Mouse (Mus musculus): ENCODE results near the gene Ano7. TPM values are rescaled to one million over a fixed set of nuclear protein-coding genes. Genes with fewer than 3 reads are reported as not detected.
A peak's percentile ranks its signal among the peaks of the same experiment; 100 is the strongest.

Gene Ano7
- polyA plus RNA-seq (2016; fragmentation: Nextera tagmentation; extraction: Ambion mirVana): 0.51 and 0.87 TPM in 2 replicates

DNA sequence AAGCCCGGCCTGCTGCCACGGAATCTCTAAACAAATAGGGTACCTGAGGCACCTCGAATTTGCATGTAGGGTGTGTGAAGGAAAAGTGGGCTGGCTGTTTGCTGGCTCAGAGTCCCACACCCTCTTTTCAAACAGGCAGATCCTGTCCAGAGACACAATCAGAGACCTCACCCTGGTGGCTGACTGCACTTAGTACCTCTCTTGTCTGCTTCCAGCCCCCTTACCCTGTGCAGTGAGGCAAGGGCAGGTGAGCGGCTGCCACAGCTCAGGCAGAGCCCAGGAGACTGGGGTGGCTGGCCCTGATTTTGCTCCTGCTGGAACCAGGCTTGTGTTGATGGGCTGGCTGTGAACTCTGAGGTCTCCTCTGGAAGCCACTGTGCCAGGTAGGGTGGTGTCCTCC lies at the start of gene Ano7:
Gene Ano7, plus strand, starts transcription at position 266 of the 400 bp plus-strand sequence.
- Histone ChIP-seq H3K27ac (0 out of 2 replicates have a peak within 1 kb of the TSS, but pooled peaks have one; percentile 5), H3K4me1 (replicated peaks) (0 out of 2 replicates have a peak, but pooled peaks cover 5% of the 10 kb centered on the region), H3K36me3 (no peaks in the 10 kb centered on the region), H3K4me2 (no peak within 1 kb of the TSS), H3K27me3 (no peaks in the 10 kb centered on the region), H3K9me3 (no peaks in the 10 kb centered on the region), H3K9ac (replicated peaks) (no peak within 1 kb of the TSS), H3K4me3 (replicated peaks) (no peak within 1 kb of the TSS)
- WGBS: 65% methylated on average over 4 of the region's 4 CpGs
- no peak for ATAC-seq (ENCODE audit: insufficient number of reproducible peaks, insufficient read depth, low FRiP score, low TSS enrichment, low read depth)

DNA sequence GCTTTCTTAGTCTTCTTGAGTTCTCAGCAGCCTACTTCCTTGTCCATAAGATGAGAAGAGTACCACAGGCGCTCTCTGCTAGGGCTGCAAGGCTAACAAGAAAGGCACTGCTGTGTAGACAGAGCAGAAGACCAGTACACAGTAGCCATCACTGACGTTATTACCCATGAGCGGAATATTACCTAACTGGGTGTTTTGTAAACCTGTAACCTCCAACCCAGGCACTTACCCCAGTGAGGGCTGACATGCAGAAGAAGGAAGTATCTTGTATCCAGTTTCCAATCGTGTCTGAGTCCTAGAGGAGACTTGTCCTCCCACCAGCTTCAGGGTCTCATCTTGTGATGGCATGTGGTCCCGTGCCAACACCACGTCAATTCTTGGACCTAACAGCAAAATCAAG lies 49.8 kb upstream of the Ano7 start:
- H3K27me3 ChIP-seq: no peaks in the 10 kb centered on the region
- no peak for ATAC-seq (ENCODE audit: insufficient number of reproducible peaks, insufficient read depth, low FRiP score, low TSS enrichment, low read depth)
- no peaks in the 10 kb centered on the region for H3K9me3 ChIP-seq
- no peaks in the 10 kb centered on the region for H3K4me1 ChIP-seq (replicated peaks)
- WGBS: 90% methylated on average over 6 of the region's 6 CpGs
- H3K36me3 ChIP-seq: peaks cover 87% of the 10 kb centered on the region
- no peak overlapping the region for H3K4me2 ChIP-seq
- H3K4me3 ChIP-seq (replicated peaks): no peak overlapping the region
- no peak overlapping the region for H3K27ac ChIP-seq
- H3K9ac ChIP-seq (replicated peaks): no peak overlapping the region

DNA sequence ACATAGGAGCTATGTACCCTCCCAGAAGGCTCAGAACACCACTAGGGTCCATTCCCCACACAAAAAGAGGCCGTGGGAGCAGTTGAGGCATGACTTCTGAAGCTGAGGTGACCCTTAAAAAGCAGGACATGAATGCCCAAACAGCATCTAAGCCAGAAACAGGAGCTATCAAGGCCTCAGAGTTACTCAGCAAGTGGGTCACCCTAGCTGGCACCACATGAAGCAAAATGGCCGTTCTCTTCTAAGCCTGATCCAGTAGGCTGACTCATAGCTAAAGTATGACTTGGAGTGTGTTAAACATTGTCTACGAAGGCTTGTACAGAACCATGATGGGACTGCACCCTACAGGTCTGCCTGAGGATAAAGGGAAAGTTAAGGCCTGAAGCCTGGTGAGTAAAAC lies 47.3 kb upstream of the Ano7 start:
- H3K9me3 ChIP-seq: no peaks in the 10 kb centered on the region
- 90% methylated on average over 3 of the region's 3 CpGs for WGBS
- no peak for ATAC-seq (ENCODE audit: insufficient number of reproducible peaks, insufficient read depth, low FRiP score, low TSS enrichment, low read depth)
- no peak overlapping the region for H3K4me2 ChIP-seq
- no peak overlapping the region for H3K4me3 ChIP-seq (replicated peaks)
- no peak overlapping the region for H3K9ac ChIP-seq (replicated peaks)
- H3K27me3 ChIP-seq: no peaks in the 10 kb centered on the region
- H3K36me3 ChIP-seq: peaks cover 85% of the 10 kb centered on the region
- H3K4me1 ChIP-seq (replicated peaks): no peaks in the 10 kb centered on the region
- no peak overlapping the region for H3K27ac ChIP-seq

DNA sequence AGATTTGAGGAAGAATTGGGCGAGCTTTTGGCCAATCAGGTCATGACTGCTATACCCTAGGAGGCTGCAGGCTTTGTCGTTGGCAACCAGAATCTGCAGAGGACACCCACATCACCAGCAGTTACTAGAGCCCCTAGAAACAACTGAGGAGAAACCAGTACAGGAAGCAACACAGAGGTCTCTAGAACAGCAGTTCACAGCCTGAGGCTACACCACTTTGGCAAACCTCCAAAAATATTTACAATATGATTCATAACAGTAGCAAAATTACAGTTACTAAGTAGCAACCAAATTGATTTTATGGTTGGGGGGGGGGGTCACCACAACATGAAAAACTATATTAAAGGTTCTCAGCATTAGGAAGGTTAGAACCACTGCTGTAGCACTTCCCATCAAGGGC lies 39.1 kb upstream of the Ano7 start:
- Histone ChIP-seq H3K36me3 (peaks cover 68% of the 10 kb centered on the region), H3K9ac (replicated peaks) (no peak overlapping the region), H3K27me3 (no peaks in the 10 kb centered on the region), H3K4me2 (no peak overlapping the region), H3K4me3 (replicated peaks) (no peak overlapping the region), H3K4me1 (replicated peaks) (no peaks in the 10 kb centered on the region), H3K9me3 (no peaks in the 10 kb centered on the region), H3K27ac (no peak overlapping the region)
- no peak for ATAC-seq (ENCODE audit: insufficient number of reproducible peaks, insufficient read depth, low FRiP score, low TSS enrichment, low read depth)
- WGBS: 82% methylated on average over 2 of the region's 2 CpGs

DNA sequence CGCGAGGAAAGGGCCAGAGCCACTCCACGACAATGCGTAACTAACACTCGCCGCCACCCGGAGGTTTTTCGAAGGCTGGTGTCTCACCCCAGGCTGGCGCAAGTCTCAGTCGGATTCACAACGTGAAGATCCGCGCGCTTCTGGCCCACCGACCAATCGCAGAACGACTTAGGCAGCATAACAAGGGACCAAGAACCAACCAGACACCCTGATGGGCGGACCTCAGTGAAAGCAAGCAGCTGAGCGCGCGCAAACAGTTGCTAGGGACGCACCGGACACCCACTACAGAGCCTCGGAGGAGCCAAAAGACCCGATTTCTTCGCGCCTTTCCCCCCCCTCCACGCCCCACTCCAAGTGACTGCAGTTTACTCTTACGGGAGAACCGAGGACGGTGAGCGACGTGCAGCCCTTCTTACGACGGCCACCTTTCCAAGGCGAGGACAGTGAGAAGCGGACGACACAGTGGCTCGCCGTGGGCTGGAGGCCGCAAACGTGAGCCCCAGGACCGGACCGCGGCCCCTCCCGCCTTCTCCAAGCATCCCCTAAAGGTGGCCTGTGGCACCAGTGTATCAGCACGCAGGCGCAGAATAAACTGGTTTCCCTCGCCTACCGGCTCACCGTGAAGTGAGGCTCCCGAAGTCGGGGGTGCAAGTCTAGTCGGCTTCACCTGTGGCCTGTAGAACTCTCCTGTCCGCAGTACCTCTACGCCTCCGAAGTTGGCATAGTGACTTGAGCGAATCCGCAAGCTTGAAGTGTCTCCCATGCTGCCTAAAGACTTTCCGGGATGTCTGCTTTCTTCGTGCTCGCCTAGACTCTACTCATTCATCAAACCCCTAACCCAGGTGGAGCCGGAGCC lies 30.9 kb upstream of the Ano7 start, which contains the start of the genes Ppp1r7 and Pask:
Gene Ppp1r7, plus strand, starts transcription at position 207 of the 856 bp plus-strand sequence.
Gene Pask, minus strand, starts transcription at position 835 of the 856 bp plus-strand sequence.
- Histone ChIP-seq H3K27me3 (no peaks in the 10 kb centered on the region), H3K4me2 (peak within 1 kb of the TSS; percentile 78), H3K4me3 (replicated peaks) (peak within 1 kb of the TSS; percentile 93), H3K9me3 (no peaks in the 10 kb centered on the region), H3K27ac (peak within 1 kb of the TSS; percentile 66), H3K36me3 (peaks cover 20% of the 10 kb centered on the region), H3K4me1 (replicated peaks) (peaks cover 16% of the 10 kb centered on the region), H3K9ac (replicated peaks) (peak within 1 kb of the TSS; percentile 86)
- peak; percentile 94 for ATAC-seq (ENCODE audit: insufficient number of reproducible peaks, insufficient read depth, low FRiP score, low TSS enrichment, low read depth)
- under 1% methylated on average over 63 of the region's 63 CpGs for WGBS

DNA sequence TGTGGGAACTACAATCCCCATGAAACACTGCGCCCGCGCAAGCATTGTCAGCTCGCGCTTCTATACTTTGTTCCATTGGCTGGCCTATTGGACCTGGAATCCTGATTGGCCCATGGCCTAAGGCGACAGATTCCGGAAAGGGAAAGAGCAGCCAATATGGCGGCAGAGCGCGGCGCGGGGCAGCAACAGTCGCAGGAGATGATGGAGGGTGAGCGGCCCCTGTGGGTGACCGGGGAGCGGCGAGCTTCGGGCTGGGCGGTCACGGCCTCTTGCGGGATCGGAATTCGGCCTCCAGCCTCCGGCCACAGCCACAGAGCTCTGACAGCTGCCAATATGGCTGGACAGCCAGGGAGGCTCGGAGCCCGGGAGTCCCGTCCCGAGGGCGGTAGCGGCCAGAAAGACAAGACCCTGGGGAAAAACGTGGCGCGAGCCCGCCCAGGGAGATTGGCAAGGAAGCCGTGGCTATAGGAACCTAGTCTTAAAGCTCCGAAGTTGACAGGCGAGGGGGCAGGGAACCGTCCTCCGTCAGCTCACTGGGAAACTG lies 30.2 kb upstream of the Ano7 start:
- H3K9me3 ChIP-seq: no peaks in the 10 kb centered on the region
- H3K4me3 ChIP-seq (replicated peaks): peak overlapping the region; percentile 93
- H3K9ac ChIP-seq (replicated peaks): peak overlapping the region; percentile 86
- H3K4me1 ChIP-seq (replicated peaks): peaks cover 16% of the 10 kb centered on the region
- H3K36me3 ChIP-seq: peaks cover 27% of the 10 kb centered on the region
- peak; percentile 95 for ATAC-seq (ENCODE audit: insufficient number of reproducible peaks, insufficient read depth, low FRiP score, low TSS enrichment, low read depth)
- H3K27me3 ChIP-seq: no peaks in the 10 kb centered on the region
- peak overlapping the region; percentile 78 for H3K4me2 ChIP-seq
- WGBS: under 1% methylated on average over 39 of the region's 39 CpGs
- H3K27ac ChIP-seq: peak overlapping the region; percentile 66; the same call in 1 of the 2 replicates

DNA sequence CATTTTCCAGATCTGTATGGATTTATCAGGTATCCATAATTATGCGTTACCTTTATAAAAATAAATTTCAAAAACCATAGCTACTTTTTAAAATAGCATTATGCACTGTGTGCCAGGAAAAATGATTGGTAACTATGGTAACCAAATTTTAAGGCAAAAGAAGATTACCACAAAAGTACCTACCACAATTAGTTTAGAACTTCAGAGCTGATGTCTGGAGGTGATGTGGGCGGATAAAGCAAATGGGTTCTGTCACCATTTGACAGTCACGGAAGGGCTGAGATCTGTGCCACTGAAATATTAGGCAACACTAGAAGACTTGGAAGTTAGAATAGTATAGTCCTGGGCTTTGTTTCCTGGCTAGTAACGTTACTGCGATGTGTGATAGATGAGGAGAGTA lies 26.6 kb upstream of the Ano7 start:
- no peaks in the 10 kb centered on the region for H3K9me3 ChIP-seq
- H3K27ac ChIP-seq: no peak overlapping the region
- peaks cover 7% of the 10 kb centered on the region for H3K4me1 ChIP-seq (replicated peaks)
- no peak overlapping the region for H3K9ac ChIP-seq (replicated peaks)
- no peak for ATAC-seq (ENCODE audit: insufficient number of reproducible peaks, insufficient read depth, low FRiP score, low TSS enrichment, low read depth)
- H3K4me2 ChIP-seq: no peak overlapping the region
- H3K27me3 ChIP-seq: no peaks in the 10 kb centered on the region
- H3K36me3 ChIP-seq: peaks cover 61% of the 10 kb centered on the region
- H3K4me3 ChIP-seq (replicated peaks): no peak overlapping the region
- WGBS: 95% methylated on average over 5 of the region's 5 CpGs

DNA sequence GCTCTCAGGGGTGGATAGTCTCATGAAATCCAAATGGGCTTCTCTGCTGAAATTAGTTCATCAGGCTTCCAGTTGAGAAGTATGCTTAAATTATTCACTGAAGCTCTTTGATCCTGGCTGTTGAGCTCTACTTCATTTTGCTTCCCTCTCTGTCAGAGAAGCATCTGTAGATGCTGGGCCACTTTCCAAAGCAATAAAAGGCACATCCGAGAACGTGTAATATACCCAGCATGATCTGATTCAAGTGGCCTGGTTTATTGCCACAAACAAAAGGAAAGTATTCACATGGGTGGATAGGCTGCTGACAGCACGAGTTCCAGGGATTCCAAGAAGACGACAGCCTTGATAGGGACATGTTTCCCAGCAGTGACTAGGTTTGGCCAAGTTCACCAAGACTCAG lies 24.0 kb upstream of the Ano7 start:
- no peak for ATAC-seq (ENCODE audit: insufficient number of reproducible peaks, insufficient read depth, low FRiP score, low TSS enrichment, low read depth)
- H3K9me3 ChIP-seq: no peaks in the 10 kb centered on the region
- H3K36me3 ChIP-seq: peaks cover 86% of the 10 kb centered on the region
- peaks cover under 1% of the 10 kb centered on the region for H3K4me1 ChIP-seq (replicated peaks)
- WGBS: 59% methylated on average over 4 of the region's 4 CpGs
- H3K27me3 ChIP-seq: no peaks in the 10 kb centered on the region
- H3K27ac ChIP-seq: no peak overlapping the region
- H3K4me2 ChIP-seq: no peak overlapping the region
- H3K9ac ChIP-seq (replicated peaks): no peak overlapping the region
- H3K4me3 ChIP-seq (replicated peaks): no peak overlapping the region

DNA sequence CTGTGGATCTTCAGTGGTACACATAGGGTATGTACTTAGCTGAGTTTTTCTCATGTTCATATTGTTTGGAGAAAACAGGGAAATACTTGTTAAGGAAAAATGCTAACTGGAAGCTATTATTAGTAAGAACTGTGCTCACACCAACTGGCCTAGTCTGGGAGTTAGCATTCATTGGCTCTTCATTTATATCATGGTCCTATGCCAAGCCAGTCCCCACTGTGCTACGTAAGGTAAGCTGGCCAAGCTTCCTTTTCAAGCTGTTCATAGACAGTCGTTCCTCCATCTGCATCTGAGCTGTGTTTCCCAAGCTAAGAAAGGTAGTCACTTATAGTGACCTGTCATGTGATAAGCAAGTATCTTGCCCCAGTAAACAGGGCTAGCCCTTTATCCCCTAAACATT lies 21.0 kb upstream of the Ano7 start:
- H3K9ac ChIP-seq (replicated peaks): no peak overlapping the region
- no peak for ATAC-seq (ENCODE audit: insufficient number of reproducible peaks, insufficient read depth, low FRiP score, low TSS enrichment, low read depth)
- no peak overlapping the region for H3K4me2 ChIP-seq
- no peaks in the 10 kb centered on the region for H3K27me3 ChIP-seq
- peaks cover 97% of the 10 kb centered on the region for H3K36me3 ChIP-seq
- no peaks in the 10 kb centered on the region for H3K4me1 ChIP-seq (replicated peaks)
- no peak overlapping the region for H3K27ac ChIP-seq
- no peak overlapping the region for H3K4me3 ChIP-seq (replicated peaks)
- WGBS: 85% methylated on average over 2 of the region's 2 CpGs
- no peaks in the 10 kb centered on the region for H3K9me3 ChIP-seq

DNA sequence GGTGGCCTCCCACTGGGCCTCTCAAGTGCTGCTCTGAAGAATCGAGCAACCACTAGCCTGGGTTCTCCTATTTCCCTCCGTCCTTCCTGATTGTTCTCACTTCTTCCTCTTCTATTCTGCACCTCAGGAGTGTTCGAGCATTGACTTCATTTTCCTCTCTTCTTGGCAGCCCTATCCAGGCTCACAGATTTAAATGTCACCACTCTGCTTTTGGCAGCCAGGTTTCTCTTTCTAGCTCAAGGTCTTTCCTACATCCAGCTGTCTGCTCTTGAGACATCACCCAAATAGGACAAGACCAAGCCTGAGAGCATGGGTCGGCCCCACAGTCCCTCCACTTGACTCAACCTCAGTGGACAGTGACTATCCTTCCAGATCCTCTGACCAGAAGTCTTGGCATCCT lies 11.1 kb upstream of the Ano7 start:
- ATAC-seq (ENCODE audit: insufficient number of reproducible peaks, insufficient read depth, low FRiP score, low TSS enrichment, low read depth): no peak
- 91% methylated on average over 4 of the region's 4 CpGs for WGBS
- no peaks in the 10 kb centered on the region for H3K27me3 ChIP-seq
- no peaks in the 10 kb centered on the region for H3K4me1 ChIP-seq (replicated peaks)
- H3K9ac ChIP-seq (replicated peaks): no peak overlapping the region
- no peaks in the 10 kb centered on the region for H3K9me3 ChIP-seq
- no peak overlapping the region for H3K4me2 ChIP-seq
- no peak overlapping the region for H3K4me3 ChIP-seq (replicated peaks)
- H3K36me3 ChIP-seq: peaks cover 94% of the 10 kb centered on the region
- no peak overlapping the region for H3K27ac ChIP-seq

DNA sequence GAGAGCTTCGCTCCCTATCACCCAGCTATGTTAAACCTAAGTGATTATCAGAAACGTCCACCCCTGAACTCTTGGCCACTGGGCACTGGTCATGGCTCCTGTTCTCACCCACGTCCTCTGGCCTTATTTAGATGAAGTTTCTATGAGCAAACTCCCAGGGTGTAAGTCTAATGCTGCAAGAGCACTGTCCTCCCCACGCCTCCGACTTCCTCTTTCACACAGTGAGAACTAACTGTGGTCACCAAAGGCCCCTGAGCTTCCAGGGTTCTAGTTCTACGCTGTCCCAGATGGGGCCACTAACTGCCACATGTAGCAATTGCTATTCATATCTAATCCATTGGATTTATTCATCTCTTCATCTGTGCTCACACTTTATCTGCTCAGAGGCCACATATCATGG lies 8.1 kb upstream of the Ano7 start:
- Histone ChIP-seq H3K27ac (no peak overlapping the region), H3K4me1 (replicated peaks) (0 out of 2 replicates have a peak, but pooled peaks cover 5% of the 10 kb centered on the region), H3K36me3 (peaks cover 71% of the 10 kb centered on the region), H3K9ac (replicated peaks) (no peak overlapping the region), H3K27me3 (no peaks in the 10 kb centered on the region), H3K4me3 (replicated peaks) (no peak overlapping the region), H3K4me2 (no peak overlapping the region), H3K9me3 (no peaks in the 10 kb centered on the region)
- 92% methylated on average over 6 of the region's 6 CpGs for WGBS
- ATAC-seq (ENCODE audit: insufficient number of reproducible peaks, insufficient read depth, low FRiP score, low TSS enrichment, low read depth): no peak

Data from limb, embryonic 12.5 days (tissue).